Mouse (Mus musculus) CH12.LX (cell line): ENCODE measurements around the gene Slc25a10.

Experiments
- CTCF ChIP-seq, 2 experiments: IDR thresholded peaks in 1 of 2; conservative IDR thresholded peaks in 1 of 2; 2 replicates each; pipeline ENCODE4 v1.5.1; 2011 to 2012; ENCODE audit warnings: low read depth in 2 of 2, low read length in 2 of 2, improper control_type of control experiment in 1 of 2, inconsistent platforms in 1 of 2, mild to moderate bottlenecking in 1 of 2, moderate library complexity in 1 of 2
- ETS1 ChIP-seq: conservative IDR thresholded peaks from 2 replicates; pipeline ENCODE4 v1.6.1; 2012; ENCODE audit warnings: low read depth, mild to moderate bottlenecking, inconsistent platforms, low read length, improper control_type of control experiment, moderate library complexity
- HCFC1 ChIP-seq: IDR thresholded peaks from 2 replicates; pipeline ENCODE4 v1.6.1; 2012; ENCODE audit warnings: low read depth, mild to moderate bottlenecking, inconsistent platforms, low read length, improper control_type of control experiment
- NELFE ChIP-seq: IDR thresholded peaks from 2 replicates; pipeline ENCODE4 v1.6.1; 2011; ENCODE audit warnings: low read depth, low read length, improper control_type of control experiment
- PAX5 ChIP-seq: IDR thresholded peaks from 2 replicates; pipeline ENCODE4 v1.6.1; 2012; ENCODE audit warnings: low read length, inconsistent platforms, mixed read lengths
- POLR2A ChIP-seq: IDR thresholded peaks from 2 replicates; pipeline ENCODE4 v1.6.1; 2011; ENCODE audit warnings: low read depth, mild to moderate bottlenecking, improper control_type of control experiment, low read length
- RCOR1 ChIP-seq: conservative IDR thresholded peaks from 2 replicates; pipeline ENCODE4 v1.6.1; 2012; ENCODE audit warnings: low read depth, mild to moderate bottlenecking, inconsistent platforms, low read length, improper control_type of control experiment
- SIN3A ChIP-seq: IDR thresholded peaks from 2 replicates; pipeline ENCODE4 v1.6.1; 2012; ENCODE audit warnings: low read length, improper control_type of control experiment, inconsistent platforms
- TBP ChIP-seq: conservative IDR thresholded peaks from 2 replicates; pipeline ENCODE4 v1.6.1; 2011; ENCODE audit warnings: low read depth, low read length, improper control_type of control experiment

DNA sequence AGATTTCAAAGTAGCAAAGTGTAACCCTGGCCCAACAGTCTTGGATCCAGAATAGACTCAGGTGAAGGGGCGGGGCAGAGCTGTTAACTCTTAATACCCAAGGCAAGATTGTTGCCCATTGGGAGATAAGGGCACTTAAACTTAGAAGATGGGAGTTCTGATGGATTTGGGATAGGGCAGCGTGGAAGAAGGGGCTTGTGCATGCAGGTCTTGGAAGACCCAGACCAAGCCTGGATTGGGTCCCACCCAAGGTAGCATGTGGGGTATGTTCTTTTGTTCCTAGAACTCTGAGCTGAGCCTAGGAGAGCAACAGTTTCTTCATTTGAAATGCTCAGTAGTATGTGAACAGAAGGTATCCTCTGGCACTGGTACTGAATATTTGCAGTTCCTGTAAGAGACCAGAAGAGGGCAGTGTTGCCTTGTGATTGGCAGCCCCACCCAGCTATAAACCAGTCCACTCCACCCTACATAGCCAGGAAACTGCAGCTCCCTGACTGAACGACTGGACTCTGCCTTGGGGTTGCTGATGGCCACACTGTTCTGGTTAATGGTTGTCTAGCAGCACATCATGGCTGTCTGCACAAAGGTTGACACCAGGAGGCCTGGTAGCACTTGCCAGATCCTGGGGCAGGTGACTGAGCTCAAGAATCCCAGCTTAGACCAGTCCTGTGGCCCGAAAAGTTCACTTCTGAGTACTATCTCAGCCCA is 2.4 kb upstream of the Slc25a10 start:
- TF ChIP-seq TBP, result no peak
- peak; percentile 66 for TF ChIP-seq SIN3A
- TF ChIP-seq CTCF (conservative IDR thresholded peaks at IDR 0.05 in 1 of 2, IDR thresholded peaks at IDR 0.05 in 1 of 2; ENCODE audit: low read depth in 2 of 2, low read length in 2 of 2), result peak; percentile 94 to 99
- no peak for TF ChIP-seq ETS1
- 0 out of 2 replicates have a peak, but pooled peaks have one; percentile 31 for TF ChIP-seq HCFC1
- peak; percentile 45; the same call in 1 of the 2 replicates for TF ChIP-seq POLR2A
- no peak for TF ChIP-seq RCOR1
- no peak; the same call in 1 of the 2 replicates for TF ChIP-seq NELFE
- TF ChIP-seq PAX5, result no peak
